Mouse (Mus musculus): ENCODE data around the gene Olfr1164. TPM values are rescaled to one million over a fixed set of nuclear protein-coding genes. Genes with fewer than 3 reads are reported as not detected.

Gene Olfr1164
- polyA plus RNA-seq (2016; fragmentation: Nextera tagmentation; extraction: Ambion mirVana) = not detected in 2 replicates

DNA sequence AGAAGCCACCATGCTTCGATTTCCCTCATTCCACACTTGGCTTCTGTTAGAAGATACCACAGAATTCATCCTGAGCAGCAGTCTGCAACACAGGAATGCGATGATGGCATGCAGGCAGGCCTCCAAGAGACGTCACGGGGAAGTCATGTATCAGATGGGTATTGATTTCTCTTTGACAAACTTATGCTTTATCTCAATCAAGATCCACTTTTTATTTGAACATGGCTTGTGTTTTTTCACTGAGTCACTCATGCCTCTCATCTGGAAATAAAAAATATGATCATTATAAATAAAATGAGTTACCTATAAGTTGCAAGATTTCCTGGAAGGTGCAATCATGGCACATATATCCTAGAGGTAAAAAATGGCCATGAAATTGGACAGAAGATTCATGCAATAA, at the start of gene Olfr1164:
TSS of gene Olfr1164 (minus strand) at position 101 of the 400 bp plus-strand sequence.
- H3K9me3 ChIP-seq (replicated peaks) = no peaks in the 10 kb centered on the region
- H3K27me3 ChIP-seq (ENCODE audit: low read depth, poor library complexity, severe bottlenecking) = no peaks in the 10 kb centered on the region
- no peaks in the 10 kb centered on the region for H3K36me3 ChIP-seq
- H3K4me3 ChIP-seq = no peak within 1 kb of the TSS
- DNase-seq (ENCODE audit: low spot score) = no peak
- no peaks in the 10 kb centered on the region for H3K4me1 ChIP-seq
- H3K27ac ChIP-seq = no peak within 1 kb of the TSS
- 81% methylated on average over 4 of the region's 4 CpGs for WGBS

DNA sequence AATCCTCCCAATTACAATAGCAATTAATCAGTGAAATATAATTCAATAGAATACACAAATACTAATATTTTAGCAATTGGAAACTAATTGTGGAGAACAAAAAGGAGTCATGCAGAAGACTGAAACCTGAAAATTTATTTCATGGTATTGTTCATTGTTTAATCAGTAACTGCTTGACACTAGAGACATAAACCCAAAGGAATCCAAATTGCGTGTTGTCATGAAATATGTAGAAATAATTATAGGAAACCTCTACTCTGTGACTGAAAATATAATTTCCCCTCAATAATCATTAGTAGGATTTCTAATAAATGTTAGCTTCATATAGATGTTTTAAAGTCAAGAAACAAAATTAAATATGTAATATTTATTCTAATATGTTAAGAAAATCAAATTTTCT, 34.4 kb upstream of the Olfr1164 start, which contains the start of gene Olfr1166:
TSS of gene Olfr1166 (minus strand) at position 101 of the 400 bp plus-strand sequence.
- WGBS = 95% methylated on average over 1 of the region's 1 CpGs
- H3K9me3 ChIP-seq (replicated peaks) = no peaks in the 10 kb centered on the region

GRCm38 (mm10) chr2:88071730-88072129, 22.0 kb downstream of the Olfr1164 start, which contains the start of gene Olfr1163:
TSS of gene Olfr1163 (minus strand) at chr2:88071830.
- Histone ChIP-seq H3K27ac (no peak within 1 kb of the TSS), H3K9me3 (replicated peaks) (no peaks in the 10 kb centered on the region), H3K27me3 (ENCODE audit: low read depth, poor library complexity, severe bottlenecking) (no peaks in the 10 kb centered on the region), H3K36me3 (no peaks in the 10 kb centered on the region), H3K4me3 (no peak within 1 kb of the TSS), H3K4me1 (no peaks in the 10 kb centered on the region)
- no peak for DNase-seq (ENCODE audit: low spot score)

More for the DNA sequence above, 34.4 kb upstream of the Olfr1164 start, which contains the start of gene Olfr1166:
- no peak within 1 kb of the TSS for H3K27ac ChIP-seq
- no peaks in the 10 kb centered on the region for H3K4me1 ChIP-seq
- DNase-seq (ENCODE audit: low spot score) = no peak
- H3K27me3 ChIP-seq (ENCODE audit: low read depth, poor library complexity, severe bottlenecking) = no peaks in the 10 kb centered on the region
- H3K36me3 ChIP-seq = no peaks in the 10 kb centered on the region
- H3K4me3 ChIP-seq = no peak within 1 kb of the TSS

GRCm38 (mm10) chr2:88063587-88063986, 30.2 kb downstream of the Olfr1164 start:
- Histone ChIP-seq H3K27ac (no peak overlapping the region), H3K4me3 (no peak overlapping the region), H3K9me3 (replicated peaks) (no peaks in the 10 kb centered on the region), H3K27me3 (ENCODE audit: low read depth, poor library complexity, severe bottlenecking) (no peaks in the 10 kb centered on the region), H3K36me3 (no peaks in the 10 kb centered on the region), H3K4me1 (no peaks in the 10 kb centered on the region)
- WGBS = 85% methylated on average over 2 of the region's 2 CpGs
- no peak for DNase-seq (ENCODE audit: low spot score)

- DNase-seq (ENCODE audit: low spot score) = no peak
- H3K9me3 ChIP-seq (replicated peaks) = no peaks in the 10 kb centered on the region
- no peaks in the 10 kb centered on the region for H3K36me3 ChIP-seq
- no peak within 1 kb of the TSS for H3K4me3 ChIP-seq
- H3K4me1 ChIP-seq = no peaks in the 10 kb centered on the region
- no peak within 1 kb of the TSS for H3K27ac ChIP-seq
- 90% methylated on average over 1 of the region's 1 CpGs for WGBS
- no peaks in the 10 kb centered on the region for H3K27me3 ChIP-seq (ENCODE audit: low read depth, poor library complexity, severe bottlenecking)
Observed at GRCm38 (mm10) chr2:88051029-88051428, 42.7 kb downstream of the Olfr1164 start, which contains the start of gene Olfr1162. TSS of gene Olfr1162 (minus strand) at chr2:88051129.

Other genes starting within 250 kb of the Olfr1164 start
- not detected in 2 replicates for gene Olfr1150-ps1, start 250.0 kb downstream of the Olfr1164 start, polyA plus RNA-seq (2016; fragmentation: Nextera tagmentation; extraction: Ambion mirVana)
- gene Olfr1151, start 238.1 kb downstream of the Olfr1164 start, polyA plus RNA-seq (2016; fragmentation: Nextera tagmentation; extraction: Ambion mirVana) = not detected in 2 replicates
- 0.03 TPM in 1 of 2 replicates, not detected in the other for gene Olfr1152, start 227.5 kb downstream of the Olfr1164 start, polyA plus RNA-seq (2016; fragmentation: Nextera tagmentation; extraction: Ambion mirVana)
- gene Olfr1153, start 199.0 kb downstream of the Olfr1164 start, polyA plus RNA-seq (2016; fragmentation: Nextera tagmentation; extraction: Ambion mirVana) = not detected in 2 replicates
- not detected in 2 replicates for gene Olfr1154, start 188.8 kb downstream of the Olfr1164 start, polyA plus RNA-seq (2016; fragmentation: Nextera tagmentation; extraction: Ambion mirVana)
- gene Olfr1155, start 148.8 kb downstream of the Olfr1164 start, polyA plus RNA-seq (2016; fragmentation: Nextera tagmentation; extraction: Ambion mirVana) = not detected in 2 replicates
- gene Olfr1156, start 140.9 kb downstream of the Olfr1164 start, polyA plus RNA-seq (2016; fragmentation: Nextera tagmentation; extraction: Ambion mirVana) = not detected in 2 replicates
- not detected in 2 replicates for gene Olfr1157, start 125.7 kb downstream of the Olfr1164 start, polyA plus RNA-seq (2016; fragmentation: Nextera tagmentation; extraction: Ambion mirVana)
- not detected in 2 replicates for gene Olfr74, start 119.3 kb downstream of the Olfr1164 start, polyA plus RNA-seq (2016; fragmentation: Nextera tagmentation; extraction: Ambion mirVana)
- not detected in 2 replicates for gene Olfr1158, start 103.9 kb downstream of the Olfr1164 start, polyA plus RNA-seq (2016; fragmentation: Nextera tagmentation; extraction: Ambion mirVana)
- gene Olfr1160, start 85.7 kb downstream of the Olfr1164 start, polyA plus RNA-seq (2016; fragmentation: Nextera tagmentation; extraction: Ambion mirVana) = not detected in 2 replicates
- gene Olfr1161, start 71.2 kb downstream of the Olfr1164 start, polyA plus RNA-seq (2016; fragmentation: Nextera tagmentation; extraction: Ambion mirVana) = not detected in 2 replicates
- 0.05 and 0.06 TPM in 2 replicates for gene Olfr73, start 56.3 kb downstream of the Olfr1164 start, polyA plus RNA-seq (2016; fragmentation: Nextera tagmentation; extraction: Ambion mirVana)
- not detected in 2 replicates for gene Olfr1162, start 42.8 kb downstream of the Olfr1164 start, polyA plus RNA-seq (2016; fragmentation: Nextera tagmentation; extraction: Ambion mirVana)
- not detected in 2 replicates for gene Olfr1163, start 22.1 kb downstream of the Olfr1164 start, polyA plus RNA-seq (2016; fragmentation: Nextera tagmentation; extraction: Ambion mirVana)
- not detected in 2 replicates for gene Olfr1166, start 34.3 kb upstream of the Olfr1164 start, polyA plus RNA-seq (2016; fragmentation: Nextera tagmentation; extraction: Ambion mirVana)
- not detected in 2 replicates for gene Olfr1167, start 61.2 kb upstream of the Olfr1164 start, polyA plus RNA-seq (2016; fragmentation: Nextera tagmentation; extraction: Ambion mirVana)
- not detected in 2 replicates for gene Olfr1168, start 87.9 kb upstream of the Olfr1164 start, polyA plus RNA-seq (2016; fragmentation: Nextera tagmentation; extraction: Ambion mirVana)
- not detected in 2 replicates for gene Olfr1170, start 134.4 kb upstream of the Olfr1164 start, polyA plus RNA-seq (2016; fragmentation: Nextera tagmentation; extraction: Ambion mirVana)
- not detected in 2 replicates for gene Olfr1173, start 185.9 kb upstream of the Olfr1164 start, polyA plus RNA-seq (2016; fragmentation: Nextera tagmentation; extraction: Ambion mirVana)
- not detected in 2 replicates for gene Olfr1174-ps, start 221.2 kb upstream of the Olfr1164 start, polyA plus RNA-seq (2016; fragmentation: Nextera tagmentation; extraction: Ambion mirVana)
- gene Olfr1175-ps, start 233.2 kb upstream of the Olfr1164 start, polyA plus RNA-seq (2016; fragmentation: Nextera tagmentation; extraction: Ambion mirVana) = not detected in 2 replicates
- gene Olfr1176, start 242.8 kb upstream of the Olfr1164 start, polyA plus RNA-seq (2016; fragmentation: Nextera tagmentation; extraction: Ambion mirVana) = not detected in 2 replicates

Data from limb, embryonic 10.5 days (tissue).